ENCODE assay signal across 19 mouse cellular contexts in the genomic region with DNA sequence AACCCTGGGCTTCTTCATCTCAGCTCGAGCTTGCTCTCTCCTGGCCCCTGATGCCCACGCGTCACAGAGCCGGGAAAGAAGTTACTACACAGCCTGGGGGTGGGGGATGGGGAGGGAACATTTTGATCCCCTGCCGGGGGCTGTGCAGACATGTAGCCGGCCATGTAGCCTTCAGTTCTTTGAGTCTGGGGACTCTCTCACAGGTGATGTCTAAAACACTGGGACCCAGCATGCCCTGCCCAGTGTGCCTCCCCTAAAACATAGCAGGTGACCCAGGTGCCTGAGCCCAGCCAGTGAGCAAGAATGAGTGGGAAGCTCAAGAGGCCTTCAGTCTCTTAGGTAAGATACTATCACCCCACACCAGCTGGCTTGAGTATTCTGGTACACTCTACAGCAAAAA.
DNase-seq lines count a peak whose midpoint lies in the region; ATAC-seq and TF ChIP-seq lines count a peak whose summit lies in the region.
"Had no signal": no experiment of that assay in that cellular context is flagged by ENCODE, and none has a peak within 500 bp of the region (broad histone marks: within the 10 kb centered on the region; RNA-seq: fewer than 3 reads in every experiment).

No protein-coding gene starts in this region.

- no peak for TF ChIP-seq CTCF in forebrain, postnatal 0 days (IDR thresholded peaks at IDR 0.05; ENCODE audit: low read depth)
- no peak for TF ChIP-seq CTCF in cortical plate, adult 2 months (IDR thresholded peaks at IDR 0.05; ENCODE audit: extremely low read depth, insufficient read depth, low read length)

- no peak overlapping the region for H3K4me3 ChIP-seq in forebrain, embryonic 13.5 days
- H3K4me3 ChIP-seq in forebrain, postnatal 0 days (ENCODE audit: low read depth, low read length): no peak overlapping the region
- no peak overlapping the region for H3K4me3 ChIP-seq in heart, embryonic 14.5 days (ENCODE audit: control insufficient read depth in 1 of 2, insufficient read depth in 1 of 2, low read depth in 1 of 2, low read length in 2 of 2)
- H3K4me3 ChIP-seq in midbrain, embryonic 12.5 days: no peak overlapping the region
- no peak overlapping the region for H3K4me3 ChIP-seq in midbrain, embryonic 14.5 days (replicated peaks; ENCODE audit: low read depth, low read length)
- no peak overlapping the region for H3K4me3 ChIP-seq in cortical plate, adult 2 months (ENCODE audit: insufficient read depth, low read length)
- H3K4me3 ChIP-seq: kidney, embryonic 15.5 days; neural tube, embryonic 13.5 days had no signal

- 65% methylated on average over 6 of the region's 6 CpGs for WGBS in forebrain, embryonic 13.5 days
- WGBS in forebrain, postnatal 0 days: 62% methylated on average over 6 of the region's 6 CpGs
- WGBS in heart, embryonic 14.5 days: 49% methylated on average over 6 of the region's 6 CpGs
- 67% methylated on average over 6 of the region's 6 CpGs for WGBS in midbrain, embryonic 12.5 days
- WGBS in midbrain, embryonic 14.5 days: 62% methylated on average over 6 of the region's 6 CpGs

- no peak for TF ChIP-seq POLR2A in cortical plate, adult 2 months (IDR thresholded peaks at IDR 0.05; ENCODE audit: extremely low read depth, insufficient read depth, low read length)

- 0 out of 2 replicates have a peak, but pooled peaks have one; percentile 17 for ATAC-seq in forebrain, embryonic 13.5 days
- ATAC-seq in forebrain, postnatal 0 days: no peak
- 0 out of 2 replicates have a peak, but pooled peaks have one; percentile 14 for ATAC-seq in heart, embryonic 14.5 days (ENCODE audit: insufficient number of reproducible peaks, insufficient read depth, low FRiP score, low read depth)
- ATAC-seq in midbrain, embryonic 12.5 days (ENCODE audit: low FRiP score, low read depth): 0 out of 2 replicates have a peak, but pooled peaks have one; percentile 12
- no peak for ATAC-seq in midbrain, embryonic 14.5 days (ENCODE audit: low FRiP score, low TSS enrichment)
- no peak for ATAC-seq in erythroid progenitor cell, adult 5-6 weeks (replicated peaks; ENCODE audit: low FRiP score, poor library complexity, severe bottlenecking)
- ATAC-seq: CD4-positive, CD25-positive, alpha-beta regulatory T cell, adult 4 months had no signal

- no peaks in the 10 kb centered on the region for H3K36me3 ChIP-seq in forebrain, embryonic 13.5 days (ENCODE audit: poor library complexity, severe bottlenecking)
- no peaks in the 10 kb centered on the region for H3K36me3 ChIP-seq in forebrain, postnatal 0 days (ENCODE audit: insufficient read depth)
- H3K36me3 ChIP-seq in heart, embryonic 14.5 days (ENCODE audit: control insufficient read depth, insufficient read depth, low read length): peaks cover 12% of the 10 kb centered on the region; the same call in 1 of the 2 replicates
- H3K36me3 ChIP-seq in midbrain, embryonic 12.5 days: no peaks in the 10 kb centered on the region
- H3K36me3 ChIP-seq in midbrain, embryonic 14.5 days (ENCODE audit: control insufficient read depth, insufficient read depth, low read length): no peaks in the 10 kb centered on the region
- H3K36me3 ChIP-seq: kidney, embryonic 15.5 days; neural tube, embryonic 13.5 days had no signal

- no peak for DNase-seq in forebrain, postnatal 0 days
- no peak for DNase-seq in heart, adult 9 months (ENCODE audit: low spot score in 2 of 2)
- no peak for DNase-seq in midbrain, embryonic 14.5 days
- DNase-seq: adrenal gland, postnatal 14 days; cerebellum, adult 8-10 months; cerebellum, postnatal 36 days; heart, postnatal 14 days; kidney, adult 11 months; kidney, postnatal 36 days; lung, postnatal 4 days; right cerebral cortex, postnatal 4 days had no signal

- no peaks in the 10 kb centered on the region for H3K9me3 ChIP-seq in forebrain, embryonic 13.5 days (replicated peaks)
- no peaks in the 10 kb centered on the region for H3K9me3 ChIP-seq in forebrain, postnatal 0 days (ENCODE audit: low read length)
- H3K9me3 ChIP-seq in heart, embryonic 14.5 days (ENCODE audit: control insufficient read depth, low read length): no peaks in the 10 kb centered on the region
- H3K9me3 ChIP-seq in midbrain, embryonic 12.5 days: no peaks in the 10 kb centered on the region
- H3K9me3 ChIP-seq in midbrain, embryonic 14.5 days (ENCODE audit: control insufficient read depth, low read length): no peaks in the 10 kb centered on the region
- H3K9me3 ChIP-seq: kidney, embryonic 15.5 days; neural tube, embryonic 13.5 days had no signal

- H3K27me3 ChIP-seq in forebrain, embryonic 13.5 days: no peaks in the 10 kb centered on the region
- no peaks in the 10 kb centered on the region for H3K27me3 ChIP-seq in forebrain, postnatal 0 days (ENCODE audit: insufficient read depth, low read length)
- no peaks in the 10 kb centered on the region for H3K27me3 ChIP-seq in heart, embryonic 14.5 days (ENCODE audit: control insufficient read depth, insufficient read depth, low read length)
- H3K27me3 ChIP-seq in midbrain, embryonic 12.5 days: no peaks in the 10 kb centered on the region
- H3K27me3 ChIP-seq in midbrain, embryonic 14.5 days (ENCODE audit: control insufficient read depth, insufficient read depth, low read length): no peaks in the 10 kb centered on the region
- H3K27me3 ChIP-seq: kidney, embryonic 15.5 days; neural tube, embryonic 13.5 days had no signal

- H3K4me2 ChIP-seq in forebrain, embryonic 13.5 days: no peak overlapping the region
- no peak overlapping the region for H3K4me2 ChIP-seq in forebrain, postnatal 0 days (ENCODE audit: low read depth)
- H3K4me2 ChIP-seq in heart, embryonic 14.5 days (ENCODE audit: low read length): no peak overlapping the region
- H3K4me2 ChIP-seq in midbrain, embryonic 12.5 days (replicated peaks): no peak overlapping the region
- H3K4me2 ChIP-seq in midbrain, embryonic 14.5 days (ENCODE audit: low read length): no peak overlapping the region
- H3K4me2 ChIP-seq: kidney, embryonic 15.5 days; neural tube, embryonic 13.5 days had no signal

- no peak overlapping the region for H3K9ac ChIP-seq in forebrain, embryonic 13.5 days
- no peak overlapping the region for H3K9ac ChIP-seq in forebrain, postnatal 0 days
- H3K9ac ChIP-seq in heart, embryonic 14.5 days (ENCODE audit: low read length): no peak overlapping the region
- H3K9ac ChIP-seq in midbrain, embryonic 12.5 days (replicated peaks): no peak overlapping the region
- no peak overlapping the region for H3K9ac ChIP-seq in midbrain, embryonic 14.5 days (replicated peaks; ENCODE audit: low read length)
- H3K9ac ChIP-seq: kidney, embryonic 15.5 days; neural tube, embryonic 13.5 days had no signal

- H3K4me1 ChIP-seq in forebrain, embryonic 13.5 days: peaks cover 11% of the 10 kb centered on the region
- H3K4me1 ChIP-seq in forebrain, postnatal 0 days (ENCODE audit: insufficient read depth): 0 out of 2 replicates have a peak, but pooled peaks cover 3% of the 10 kb centered on the region
- peaks cover 2 to 19% of the 10 kb centered on the region in 2 experiments; a peak in 3 of 4 replicates for H3K4me1 ChIP-seq in heart, embryonic 14.5 days (ENCODE audit: control insufficient read depth in 2 of 2, insufficient read depth in 2 of 2, low read length in 2 of 2)
- H3K4me1 ChIP-seq in midbrain, embryonic 12.5 days: peaks cover 14% of the 10 kb centered on the region
- H3K4me1 ChIP-seq in midbrain, embryonic 14.5 days (ENCODE audit: control insufficient read depth, insufficient read depth, low read length): peaks cover 22% of the 10 kb centered on the region
- peaks cover 7% of the 10 kb centered on the region for H3K4me1 ChIP-seq in cortical plate, adult 2 months (ENCODE audit: control insufficient read depth, insufficient read depth, low read length)

- no peak overlapping the region for H3K27ac ChIP-seq in forebrain, embryonic 13.5 days
- no peak overlapping the region for H3K27ac ChIP-seq in forebrain, postnatal 0 days (ENCODE audit: low read depth, low read length)
- H3K27ac ChIP-seq in heart, embryonic 14.5 days (replicated peaks in 1 of 2; ENCODE audit: control insufficient read depth in 1 of 2, insufficient read depth in 1 of 2, low read depth in 2 of 2, low read length in 2 of 2): 0 out of 4 replicates have a peak overlapping the region, but pooled peaks of 1 of the 2 experiments have one; percentile 14
- H3K27ac ChIP-seq in midbrain, embryonic 12.5 days (replicated peaks): no peak overlapping the region
- H3K27ac ChIP-seq in midbrain, embryonic 14.5 days (replicated peaks; ENCODE audit: low read depth, low read length): no peak overlapping the region
- peak overlapping the region; percentile 52; the same call in 1 of the 2 replicates for H3K27ac ChIP-seq in cortical plate, adult 2 months (ENCODE audit: insufficient read depth, low read length)
- H3K27ac ChIP-seq: kidney, embryonic 15.5 days; neural tube, embryonic 13.5 days had no signal

Comparison
In these comparisons a context has a peak if more than half of its experiments do, and no peak if none do; other contexts are left out.
1. ATAC-seq: peak in forebrain, embryonic 13.5 days (single experiment), heart, embryonic 14.5 days (single experiment) and midbrain, embryonic 12.5 days (single experiment); none in forebrain, postnatal 0 days (single experiment), midbrain, embryonic 14.5 days (single experiment) and erythroid progenitor cell, adult 5-6 weeks (single experiment).